18 mouse cellular contexts compared by ENCODE assay signal in the genomic region with DNA sequence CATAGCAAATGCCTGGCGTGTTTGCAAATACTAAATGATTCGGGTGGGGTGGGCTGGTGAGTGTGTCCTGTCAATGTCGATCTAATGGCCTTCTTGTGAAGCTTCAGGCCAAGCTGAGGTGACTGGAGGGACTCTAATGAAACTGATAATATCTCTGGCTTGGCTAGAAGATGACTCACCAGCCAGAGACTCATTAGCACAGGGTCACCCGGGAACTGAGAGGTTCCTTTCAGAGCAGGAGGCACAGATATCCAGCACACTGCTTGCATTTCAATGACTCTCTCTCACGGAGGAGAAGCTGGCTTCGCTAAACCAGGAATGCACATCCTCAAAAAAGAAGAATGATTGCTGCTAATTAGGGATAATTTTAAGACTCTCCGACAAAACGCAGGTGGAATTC.
DNase-seq lines count a peak whose midpoint lies in the region; ATAC-seq and TF ChIP-seq lines count a peak whose summit lies in the region.
"Had no signal": no experiment of that assay in that cellular context is flagged by ENCODE, and none has a peak within 500 bp of the region (broad histone marks: within the 10 kb centered on the region; RNA-seq: fewer than 3 reads in every experiment).

No protein-coding gene starts in this region.

- H3K27me3 ChIP-seq in hindbrain, embryonic 16.5 days (replicated peaks; ENCODE audit: control insufficient read depth, insufficient read depth, low read length): no peaks in the 10 kb centered on the region
- no peaks in the 10 kb centered on the region for H3K27me3 ChIP-seq in hindbrain, embryonic 11.5 days (ENCODE audit: control insufficient read depth, insufficient read depth, low read length)
- no peaks in the 10 kb centered on the region for H3K27me3 ChIP-seq in neural tube, embryonic 15.5 days (replicated peaks)
- no peaks in the 10 kb centered on the region for H3K27me3 ChIP-seq in midbrain, postnatal 0 days (ENCODE audit: insufficient read depth, low read length)
- H3K27me3 ChIP-seq: embryonic facial prominence, embryonic 12.5 days had no signal

- ATAC-seq in hindbrain, embryonic 16.5 days: peak; percentile 83
- no peak for ATAC-seq in hindbrain, embryonic 11.5 days (ENCODE audit: low FRiP score)
- ATAC-seq in neural tube, embryonic 15.5 days (ENCODE audit: low FRiP score): peak; percentile 41; the same call in 1 of the 2 replicates
- ATAC-seq in midbrain, postnatal 0 days (ENCODE audit: low FRiP score): no peak

- no peak for DNase-seq in hindbrain, embryonic 11.5 days (ENCODE audit: low spot score)
- no peak for DNase-seq in neural tube, embryonic 10.5 days (ENCODE audit: extremely low spot score, low spot score)
- peak; percentile 32 for DNase-seq in NIH3T3 (ENCODE audit: low read depth)
- DNase-seq in midbrain, postnatal 0 days (ENCODE audit: low spot score): peak; percentile 52
- DNase-seq in cerebellum, postnatal 36 days: no peak
- DNase-seq: cerebellum, postnatal 14 days; gastrocnemius, postnatal 10 days; heart, postnatal 10 days; kidney, adult 11 months; kidney, postnatal 25 days; liver; lung, adult 2 months; spleen, adult 18-20 months; thymus, postnatal 4 days had no signal

- H3K9ac ChIP-seq in hindbrain, embryonic 16.5 days (ENCODE audit: low read depth, low read length): no peak overlapping the region
- no peak overlapping the region for H3K9ac ChIP-seq in hindbrain, embryonic 11.5 days (ENCODE audit: low read depth, low read length)
- H3K9ac ChIP-seq in neural tube, embryonic 15.5 days (replicated peaks): no peak overlapping the region
- no peak overlapping the region for H3K9ac ChIP-seq in midbrain, postnatal 0 days (replicated peaks; ENCODE audit: low read length, poor library complexity, severe bottlenecking)
- H3K9ac ChIP-seq: embryonic facial prominence, embryonic 12.5 days had no signal

- no peak overlapping the region for H3K4me2 ChIP-seq in hindbrain, embryonic 16.5 days (ENCODE audit: low read length)
- no peak overlapping the region for H3K4me2 ChIP-seq in hindbrain, embryonic 11.5 days (replicated peaks; ENCODE audit: low read depth, low read length)
- H3K4me2 ChIP-seq in neural tube, embryonic 15.5 days: no peak overlapping the region
- H3K4me2 ChIP-seq in midbrain, postnatal 0 days (ENCODE audit: low read depth, low read length, poor library complexity, severe bottlenecking): no peak overlapping the region
- H3K4me2 ChIP-seq: embryonic facial prominence, embryonic 12.5 days had no signal

- H3K4me3 ChIP-seq in hindbrain, embryonic 16.5 days (ENCODE audit: low read length): no peak overlapping the region
- H3K4me3 ChIP-seq in hindbrain, embryonic 11.5 days (ENCODE audit: low read depth, low read length): no peak overlapping the region
- no peak overlapping the region for H3K4me3 ChIP-seq in neural tube, embryonic 15.5 days (replicated peaks)
- no peak overlapping the region for H3K4me3 ChIP-seq in midbrain, postnatal 0 days (ENCODE audit: low read depth, low read length)
- H3K4me3 ChIP-seq: embryonic facial prominence, embryonic 12.5 days had no signal

- H3K4me1 ChIP-seq in hindbrain, embryonic 16.5 days (ENCODE audit: control insufficient read depth, insufficient read depth, low read depth, low read length): no peaks in the 10 kb centered on the region
- no peaks in the 10 kb centered on the region for H3K4me1 ChIP-seq in hindbrain, embryonic 11.5 days (replicated peaks; ENCODE audit: control insufficient read depth, insufficient read depth, low read length)
- H3K4me1 ChIP-seq in neural tube, embryonic 15.5 days: no peaks in the 10 kb centered on the region
- H3K4me1 ChIP-seq in midbrain, postnatal 0 days (ENCODE audit: insufficient read depth, low read length): peaks cover 7% of the 10 kb centered on the region; the same call in 1 of the 2 replicates
- H3K4me1 ChIP-seq: embryonic facial prominence, embryonic 12.5 days had no signal

- H3K27ac ChIP-seq in hindbrain, embryonic 16.5 days (ENCODE audit: low read depth, low read length): no peak overlapping the region
- no peak overlapping the region for H3K27ac ChIP-seq in hindbrain, embryonic 11.5 days (ENCODE audit: low read depth, low read length)
- H3K27ac ChIP-seq in neural tube, embryonic 15.5 days (replicated peaks): no peak overlapping the region
- no peak overlapping the region for H3K27ac ChIP-seq in midbrain, postnatal 0 days (ENCODE audit: low read depth, low read length)
- H3K27ac ChIP-seq: embryonic facial prominence, embryonic 12.5 days; stomach, postnatal 0 days had no signal

- 58% methylated on average over 8 of the region's 8 CpGs for WGBS in hindbrain, embryonic 16.5 days
- 73% methylated on average over 8 of the region's 8 CpGs for WGBS in hindbrain, embryonic 11.5 days
- WGBS in neural tube, embryonic 15.5 days: 67% methylated on average over 8 of the region's 8 CpGs
- WGBS in midbrain, postnatal 0 days: 57% methylated on average over 8 of the region's 8 CpGs

- H3K9me3 ChIP-seq in hindbrain, embryonic 16.5 days (ENCODE audit: control insufficient read depth, low read length): no peaks in the 10 kb centered on the region
- H3K9me3 ChIP-seq in hindbrain, embryonic 11.5 days (ENCODE audit: control insufficient read depth, low read length): no peaks in the 10 kb centered on the region
- no peaks in the 10 kb centered on the region for H3K9me3 ChIP-seq in neural tube, embryonic 15.5 days (replicated peaks)
- H3K9me3 ChIP-seq in midbrain, postnatal 0 days (ENCODE audit: low read length): no peaks in the 10 kb centered on the region
- H3K9me3 ChIP-seq: embryonic facial prominence, embryonic 12.5 days had no signal

- TF ChIP-seq CTCF in midbrain, postnatal 0 days (IDR thresholded peaks at IDR 0.05): no peak

- H3K36me3 ChIP-seq in hindbrain, embryonic 16.5 days (ENCODE audit: control insufficient read depth, insufficient read depth, low read length): no peaks in the 10 kb centered on the region
- H3K36me3 ChIP-seq in hindbrain, embryonic 11.5 days (ENCODE audit: control insufficient read depth, insufficient read depth, low read length): no peaks in the 10 kb centered on the region
- no peaks in the 10 kb centered on the region for H3K36me3 ChIP-seq in neural tube, embryonic 15.5 days
- no peaks in the 10 kb centered on the region for H3K36me3 ChIP-seq in midbrain, postnatal 0 days (ENCODE audit: insufficient read depth, low read length)
- H3K36me3 ChIP-seq: embryonic facial prominence, embryonic 12.5 days had no signal

Comparison
In these comparisons a context has a peak if more than half of its experiments do, and no peak if none do; other contexts are left out.
1. ATAC-seq: peak in hindbrain, embryonic 16.5 days (single experiment) and neural tube, embryonic 15.5 days (single experiment); none in hindbrain, embryonic 11.5 days (single experiment) and midbrain, postnatal 0 days (single experiment).
2. DNase-seq: peak in NIH3T3 (single experiment) and midbrain, postnatal 0 days (single experiment); none in hindbrain, embryonic 11.5 days (single experiment), neural tube, embryonic 10.5 days (single experiment) and cerebellum, postnatal 36 days (0 of 2).